Mouse (Mus musculus) gastrocnemius, adult 8-10 months (tissue): ENCODE results near the gene Arl6ip4. TPM values are rescaled to one million over a fixed set of nuclear protein-coding genes. Genes with fewer than 3 reads are reported as not detected.

Source experiments
- DNase-seq, 2 experiments: peaks; one replicate each; pipeline ENCODE4 v3.0.0; 2022; ENCODE audit warnings: low spot score in 2 of 2
- total RNA-seq, 4 experiments: library from RNA; stranded (reverse); gene quantifications; 2 replicates each; pipeline ENCODE4 v1.2.4; 2022

Arl6ip4 gene
- total RNA-seq, 4 experiments from 2014 or later: 36.7 to 46.8 (median 44.1) TPM

DNA sequence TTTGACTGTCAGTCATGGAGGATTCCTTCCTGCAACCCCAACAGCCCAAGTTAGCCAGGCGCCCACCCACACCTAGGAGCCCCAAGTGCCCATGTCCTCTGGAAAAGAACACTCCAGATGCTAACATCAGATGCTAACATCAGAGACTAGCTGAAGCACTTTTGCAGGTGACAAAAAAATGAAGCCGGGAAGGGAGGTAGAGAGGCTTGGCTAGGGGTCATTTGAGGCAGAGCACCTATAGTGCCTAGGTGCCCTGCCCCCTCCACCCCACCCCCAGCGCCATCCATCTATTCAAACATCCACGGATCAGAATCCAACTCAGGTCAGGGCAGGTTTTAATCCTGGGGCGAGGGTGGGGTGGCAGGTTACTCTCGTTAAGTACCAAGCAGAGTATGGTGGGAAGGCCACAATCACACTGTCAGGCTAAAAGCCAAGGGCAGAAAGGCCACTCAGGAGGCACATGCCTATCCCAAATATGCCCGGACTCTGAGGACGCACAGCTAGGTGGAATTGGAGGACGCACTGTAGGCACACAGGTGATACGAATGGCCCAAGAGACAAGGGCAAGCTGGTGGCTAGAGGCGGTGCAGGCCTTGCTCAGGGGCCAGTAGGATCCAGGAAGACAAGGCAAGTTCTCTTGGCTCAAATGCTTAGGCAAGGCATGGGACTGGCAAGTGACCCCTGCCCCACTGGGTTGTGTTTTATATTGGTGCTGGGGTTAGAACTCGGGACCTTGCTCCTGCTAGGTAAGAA is 21.9 kb upstream of the Arl6ip4 start:
- DNase-seq: no peak

DNA sequence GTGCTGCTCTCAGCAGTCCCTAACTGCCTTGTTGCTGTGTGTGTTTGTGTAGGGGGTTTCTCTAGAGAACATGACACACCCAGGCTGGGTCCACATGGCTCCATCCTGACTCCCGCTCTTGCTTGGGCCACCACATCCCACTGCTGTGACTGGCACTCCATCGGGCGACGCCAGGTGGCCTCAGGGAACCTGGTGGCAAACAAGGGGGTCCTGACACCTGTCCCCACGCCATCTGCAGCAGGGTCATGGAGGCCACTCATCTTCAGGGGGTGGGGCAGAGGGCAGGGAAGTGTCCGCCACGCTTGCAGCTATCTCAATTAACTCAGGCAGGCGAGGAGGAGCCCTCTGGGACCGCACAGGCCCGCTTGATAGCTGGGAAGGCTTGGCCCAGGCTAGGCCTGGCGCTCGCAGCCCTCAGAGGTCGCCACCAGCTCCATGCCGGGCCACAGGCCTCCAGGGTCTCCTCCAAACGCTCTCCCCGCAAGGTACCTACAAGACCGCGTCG is 20.8 kb upstream of the Arl6ip4 start:
- DNase-seq: no peak

DNA sequence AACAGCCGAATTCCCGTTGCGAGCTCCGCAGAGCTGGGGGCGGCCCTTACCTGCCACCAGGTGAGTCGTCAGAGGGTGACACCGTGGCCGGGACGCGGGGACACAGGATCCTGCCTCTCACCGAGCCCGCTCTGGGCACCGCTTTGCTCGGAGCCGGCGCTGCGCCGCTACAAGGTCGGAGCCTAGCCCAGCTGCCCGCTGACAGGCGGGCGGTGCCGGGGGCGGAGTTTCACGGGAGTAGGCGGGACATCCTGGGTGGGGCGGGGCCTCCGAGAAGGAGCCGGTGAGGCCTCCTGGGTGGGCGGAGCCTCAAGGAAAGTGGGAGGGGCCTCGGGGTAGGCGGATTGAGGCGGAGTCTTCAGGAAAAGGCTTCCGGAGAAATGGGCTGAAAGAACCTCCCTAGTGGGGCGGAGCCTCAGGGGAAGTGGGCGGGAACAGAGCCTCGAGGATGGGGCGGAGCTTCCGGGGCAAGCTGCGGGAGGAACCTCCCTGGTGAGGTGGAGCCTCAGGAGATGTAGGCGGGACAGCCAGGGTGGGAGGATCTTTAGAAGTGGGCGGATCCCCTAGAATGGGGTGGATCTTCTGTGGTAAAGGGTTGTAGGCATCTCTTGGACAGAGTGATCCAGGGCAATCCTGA is 20.2 kb upstream of the Arl6ip4 start, which contains the start of gene Abcb9:
Gene Abcb9 (minus strand): TSS at position 203 of the 637 bp plus-strand sequence.
- peak; percentile 99 for DNase-seq

DNA sequence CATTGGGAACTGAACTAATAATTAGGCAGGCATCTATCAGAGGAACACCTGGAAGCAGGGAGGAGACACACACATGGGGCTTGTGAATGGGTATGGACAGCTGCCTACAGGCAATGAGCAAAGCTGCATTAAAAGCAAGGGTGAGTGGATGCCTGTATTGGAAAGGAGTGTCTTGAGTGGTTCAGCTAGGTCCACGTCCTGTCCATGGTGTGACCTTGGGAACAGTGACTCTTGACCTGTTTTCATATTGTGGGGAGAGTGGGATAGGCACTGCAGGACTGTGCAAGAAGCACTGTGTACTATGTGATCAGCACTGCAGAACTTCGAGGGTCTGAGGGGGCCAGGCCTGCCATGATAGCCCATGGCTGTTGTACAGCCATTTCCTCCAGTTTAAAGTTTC is 17.0 kb upstream of the Arl6ip4 start:
- no peak for DNase-seq

DNA sequence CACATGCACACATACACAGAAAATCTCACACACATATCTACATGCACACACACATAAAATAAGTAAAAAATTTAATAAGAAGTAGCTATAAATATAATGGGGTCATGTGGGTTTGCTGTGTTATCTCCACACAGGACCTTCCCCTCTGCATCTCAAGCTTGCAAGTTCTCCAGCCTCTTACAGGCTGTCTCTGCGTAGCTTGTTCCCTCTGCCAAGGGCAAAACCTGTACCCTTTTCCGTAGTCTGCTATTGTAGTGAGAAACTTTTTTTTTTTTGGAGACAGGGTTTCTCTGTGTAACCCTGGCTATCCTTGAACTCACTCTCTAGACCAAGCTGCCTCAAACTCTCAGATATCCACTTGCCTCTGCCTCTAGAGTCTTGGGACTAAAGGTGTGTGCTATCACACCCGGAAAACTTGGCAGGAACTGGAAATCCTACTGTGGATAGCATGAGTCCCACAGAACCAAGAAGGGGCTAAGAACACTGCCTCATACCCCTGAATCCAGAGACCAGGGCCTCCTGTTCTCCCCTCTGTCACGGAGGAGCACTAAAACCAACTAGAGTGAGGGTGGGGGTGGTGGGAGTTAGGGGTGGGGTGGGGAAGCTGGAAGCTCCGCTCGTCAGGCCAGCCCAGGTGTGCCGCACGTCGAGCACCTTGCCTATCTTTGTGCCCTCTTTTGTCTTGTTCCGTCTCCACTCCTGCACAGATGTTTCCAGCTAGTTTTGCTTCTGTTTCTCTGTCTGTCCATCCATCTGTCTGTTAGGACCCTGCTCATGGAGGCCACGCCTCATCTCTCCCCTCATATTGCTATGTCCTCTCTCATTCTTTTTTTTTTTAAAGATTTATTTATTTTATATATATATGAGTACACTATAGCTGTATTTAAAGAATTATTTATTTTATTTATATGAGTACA is 15.5 kb upstream of the Arl6ip4 start:
- no peak for DNase-seq

DNA sequence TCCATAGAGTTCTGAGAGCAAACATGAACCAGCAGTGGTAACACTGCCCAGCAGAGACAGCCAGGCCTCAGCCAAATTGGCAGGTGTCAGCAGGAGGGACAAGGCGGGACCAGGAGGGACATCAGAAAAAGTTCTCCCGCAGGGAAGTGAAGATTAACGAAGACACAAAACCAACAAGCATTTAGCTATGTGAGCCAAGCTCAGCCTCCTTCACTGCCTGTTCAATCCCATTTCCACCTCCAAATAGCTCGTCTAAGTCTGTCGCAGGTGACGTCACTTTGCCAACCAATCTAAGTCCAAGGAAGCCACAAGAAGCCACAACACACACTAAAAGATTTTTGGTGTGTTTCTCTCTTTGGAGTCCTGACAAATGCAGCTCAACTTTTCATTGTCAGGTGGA is 13.6 kb upstream of the Arl6ip4 start:
- no peak for DNase-seq

DNA sequence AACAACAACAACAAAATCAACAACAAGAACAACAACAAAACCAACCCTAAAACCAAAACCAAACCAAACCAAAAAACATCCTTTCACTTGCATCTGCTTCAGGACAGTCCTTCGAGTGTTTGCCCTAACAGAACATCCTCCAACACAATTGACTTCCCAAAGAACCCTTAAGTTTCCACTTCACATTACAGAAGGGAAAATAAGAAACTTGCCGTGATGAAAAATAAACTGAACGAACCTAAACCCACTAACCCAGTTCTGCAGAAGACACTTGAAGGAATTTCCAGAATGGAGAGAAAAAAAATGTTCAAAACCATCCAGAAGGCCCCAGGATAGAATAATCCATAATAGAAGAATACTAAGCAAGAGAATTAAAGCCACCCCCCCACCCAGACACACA is 12.9 kb upstream of the Arl6ip4 start:
- DNase-seq: no peak

DNA sequence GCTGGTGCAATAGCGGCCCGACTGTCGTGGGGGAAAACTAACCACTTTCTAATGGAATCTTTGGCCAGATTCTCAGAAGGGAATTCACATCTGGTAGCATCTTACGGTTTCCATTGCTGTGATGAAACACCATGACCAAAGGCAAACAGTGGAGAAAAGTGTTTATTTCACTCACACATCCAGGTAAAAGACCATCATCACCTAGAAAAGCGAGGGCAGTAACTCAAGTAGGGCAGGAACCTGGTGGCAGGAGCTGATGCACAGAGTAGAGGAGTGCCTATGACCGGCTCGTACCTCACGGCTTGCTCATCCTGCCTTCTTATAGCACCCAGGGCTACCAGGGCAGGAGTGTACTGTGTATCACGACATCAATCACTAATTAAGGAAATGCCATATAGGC is 12.3 kb upstream of the Arl6ip4 start:
- DNase-seq: no peak

DNA sequence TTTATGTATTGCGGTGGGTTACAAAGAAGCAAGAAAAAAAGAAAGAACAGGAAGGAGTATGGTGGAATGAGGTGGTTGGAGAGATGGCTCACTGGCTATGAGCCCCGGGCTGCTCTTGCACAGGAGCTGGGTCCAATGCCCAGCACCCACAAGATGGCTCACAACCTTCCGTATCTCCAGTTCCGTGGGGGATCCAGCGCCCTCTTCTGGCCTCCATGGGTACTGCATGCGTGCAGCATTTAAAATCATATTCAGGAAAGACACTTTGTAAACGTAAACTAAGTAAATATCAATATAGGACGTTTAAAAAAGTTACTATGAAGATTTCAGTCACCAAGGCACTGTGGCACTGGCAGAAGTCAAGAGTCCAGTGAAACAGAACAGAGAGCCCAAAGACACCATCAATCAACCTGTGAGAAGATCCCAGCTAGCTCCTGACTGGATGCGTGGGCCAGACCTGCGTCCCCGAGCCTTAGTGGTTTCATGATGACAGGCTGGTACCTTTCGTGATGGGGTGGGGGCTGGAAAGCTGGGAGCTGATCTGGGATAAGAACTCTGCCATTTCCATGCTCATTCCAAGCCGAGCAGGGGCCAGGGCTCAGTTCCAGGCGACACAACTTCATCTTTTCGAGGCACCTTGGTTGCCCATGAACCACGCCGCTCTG is 4.7 kb upstream of the Arl6ip4 start:
- no peak for DNase-seq

DNA sequence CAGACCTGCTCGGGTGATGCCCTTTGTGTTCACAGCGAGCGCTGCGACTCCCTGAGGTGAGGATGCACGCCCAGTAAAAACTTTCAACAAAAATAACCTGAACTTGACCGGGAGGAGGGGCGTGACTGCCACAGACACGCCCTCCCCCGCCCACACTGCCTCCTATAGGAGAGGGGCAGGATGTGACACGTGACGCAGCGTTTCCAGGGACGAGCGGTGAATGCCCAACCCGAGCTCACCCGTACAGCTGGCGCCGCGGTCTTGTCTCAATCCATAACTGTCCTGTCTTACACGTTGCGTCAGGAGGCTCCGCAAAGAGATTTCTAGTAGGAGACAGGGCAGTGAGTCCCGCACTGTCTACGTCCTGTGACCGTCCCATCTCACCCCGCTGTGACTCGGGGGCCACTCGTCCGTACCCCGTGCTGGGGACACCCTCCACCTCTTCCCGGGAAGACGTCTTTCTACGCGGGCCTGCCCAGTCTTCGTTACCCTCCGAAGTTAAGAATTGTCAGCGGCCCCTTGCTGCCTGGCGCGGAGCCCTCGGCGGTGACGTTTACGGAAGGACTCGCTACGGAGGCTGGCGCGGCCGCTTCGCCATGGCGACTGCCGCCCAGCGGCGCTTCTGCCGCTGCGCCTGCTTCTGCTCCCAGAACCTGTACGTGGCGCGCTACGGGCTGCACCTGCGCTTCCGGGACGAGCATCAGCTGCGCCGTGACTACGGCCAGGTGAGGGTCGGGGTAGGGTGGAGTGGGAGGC is 4.0 kb upstream of the Arl6ip4 start, which contains the start of gene Ogfod2:
Gene Ogfod2 (plus strand): TSS at position 556 of the 756 bp plus-strand sequence.
- peak; percentile 88 to 92 for DNase-seq

DNA sequence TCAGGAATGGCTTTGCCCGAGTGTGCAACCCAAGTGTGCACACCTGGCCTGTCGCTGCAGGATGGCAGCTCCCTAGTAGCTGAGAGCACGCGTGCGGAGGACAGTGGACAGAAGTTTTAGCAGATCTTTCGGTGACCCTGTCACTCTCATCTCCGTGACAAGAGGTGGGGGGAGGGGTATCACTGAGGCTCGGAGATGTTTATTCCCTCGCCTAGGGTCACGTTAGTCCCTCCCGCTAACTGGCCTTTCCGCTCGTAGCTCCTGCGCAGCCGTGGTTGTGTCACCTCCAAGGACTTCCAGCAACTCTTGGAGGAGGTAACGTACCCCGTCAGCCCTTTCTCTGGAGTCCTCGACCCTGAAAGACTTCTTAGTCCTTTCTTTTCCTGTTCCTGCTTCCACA is 3.4 kb upstream of the Arl6ip4 start:
- DNase-seq: no peak

DNA sequence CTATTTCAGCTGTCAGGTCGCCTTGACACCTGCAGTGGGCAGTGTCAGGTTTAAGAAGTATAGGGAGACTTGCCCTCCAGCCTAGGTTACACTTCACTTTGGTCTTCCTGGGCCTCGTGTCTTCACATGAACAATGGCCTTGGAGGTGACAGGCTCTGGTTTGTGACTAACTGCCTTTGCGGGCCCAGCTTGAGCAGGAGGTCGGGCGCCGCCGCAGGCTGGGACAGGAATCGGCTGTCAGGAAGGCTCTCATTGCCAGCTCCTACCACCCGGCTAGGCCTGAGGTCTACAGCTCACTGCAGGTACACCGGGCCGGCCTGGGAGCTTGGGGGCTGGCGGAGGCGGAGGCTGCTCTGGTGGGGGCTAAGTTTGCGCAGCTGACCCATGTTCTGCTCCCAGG is 2.9 kb upstream of the Arl6ip4 start:
- DNase-seq: peak in 1 of 2 experiments; percentile 40

DNA sequence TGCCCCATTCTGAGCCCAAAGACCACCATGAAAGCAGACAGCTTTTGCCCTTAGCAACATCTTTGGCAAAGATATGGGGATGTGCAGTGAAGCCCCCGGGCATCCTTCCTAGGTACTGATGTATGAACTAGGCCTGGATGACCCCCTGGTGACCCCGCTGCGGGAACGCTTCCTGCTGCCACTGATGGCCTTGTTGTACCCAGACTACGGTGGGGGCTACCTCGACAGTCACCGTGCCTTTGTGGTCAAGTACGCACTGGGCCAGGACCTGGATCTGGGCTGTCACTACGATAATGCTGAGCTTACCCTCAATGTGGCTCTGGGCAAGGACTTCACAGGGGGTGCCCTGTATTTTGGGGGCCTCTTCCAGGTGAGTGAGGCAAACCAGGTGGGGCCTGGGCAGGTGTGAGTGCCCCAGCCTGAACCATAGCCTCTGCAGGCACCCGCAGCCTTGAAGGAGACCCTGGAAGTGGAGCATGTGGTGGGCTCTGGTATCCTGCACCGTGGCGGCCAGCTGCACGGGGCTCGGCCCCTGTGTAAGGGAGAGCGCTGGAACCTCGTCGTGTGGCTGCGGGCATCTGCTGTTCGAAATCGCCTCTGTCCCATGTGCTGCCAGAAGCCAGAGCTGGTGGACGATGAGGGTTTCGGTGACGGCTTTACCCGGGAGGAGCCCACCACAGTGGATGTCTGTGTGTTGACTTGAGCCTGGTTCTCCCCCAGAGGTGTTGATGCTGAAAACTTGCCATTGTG is 1.4 kb upstream of the Arl6ip4 start:
- no peak for DNase-seq

DNA sequence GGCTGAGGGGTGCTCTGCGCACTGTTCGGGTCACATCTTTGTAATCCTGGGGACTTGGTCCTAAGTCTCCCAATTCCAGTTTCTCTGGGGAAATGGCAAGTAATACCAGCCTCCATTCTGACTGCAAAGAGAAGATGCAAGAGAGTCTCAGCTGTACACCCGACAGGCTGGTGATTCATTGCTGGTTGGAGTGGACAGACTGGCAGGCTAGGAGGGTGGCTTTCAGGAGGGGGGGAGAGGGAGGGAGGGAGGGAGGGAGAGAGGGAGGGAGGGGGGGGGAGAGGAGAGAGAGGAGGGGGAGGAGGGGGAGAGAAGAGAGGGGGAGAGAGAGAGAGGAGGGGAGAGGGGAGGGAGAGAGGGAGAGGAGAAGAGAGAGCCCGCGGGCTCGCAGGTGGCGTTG is 358 bp upstream of the Arl6ip4 start:
- no peak for DNase-seq

DNA sequence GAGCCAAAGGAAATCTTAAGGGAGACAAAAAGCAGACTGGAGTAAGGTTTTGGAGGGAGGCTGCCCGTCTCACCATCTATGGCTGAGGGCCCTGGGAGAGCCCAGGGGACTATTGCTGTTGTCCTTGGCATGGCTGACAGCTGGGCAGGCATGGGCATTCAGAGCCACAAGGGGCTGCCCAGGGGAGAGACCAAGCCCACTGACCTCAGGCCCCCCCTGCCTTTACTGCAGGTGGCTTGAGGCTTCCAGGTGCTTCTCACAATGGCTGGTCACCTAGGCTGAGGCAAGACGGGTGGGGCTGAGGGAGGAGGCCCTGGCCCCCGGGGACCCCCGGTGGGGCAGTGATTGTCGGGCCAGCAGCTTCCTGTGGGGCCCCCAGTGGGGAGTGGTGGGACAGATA is 3.3 kb downstream of the Arl6ip4 start:
- no peak for DNase-seq

DNA sequence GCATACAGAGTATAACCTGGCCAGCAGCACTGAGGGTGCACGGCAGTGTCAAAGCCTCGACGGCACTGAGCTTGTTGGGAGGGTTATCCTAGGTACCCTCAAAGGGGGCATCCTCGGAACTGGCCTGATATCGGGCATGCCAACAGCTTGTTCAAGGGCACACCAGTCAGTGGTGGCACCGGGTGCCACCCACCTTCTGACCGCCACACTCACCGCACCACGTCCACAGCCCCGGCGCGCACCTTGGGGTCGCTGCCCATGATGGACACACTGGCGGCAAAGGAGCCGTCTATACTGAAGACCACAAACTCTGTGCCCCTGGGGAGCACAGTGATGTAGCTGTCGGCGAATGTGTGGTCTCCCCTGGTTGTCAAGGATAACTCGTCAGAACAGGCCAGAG is 6.5 kb downstream of the Arl6ip4 start:
- no peak for DNase-seq

DNA sequence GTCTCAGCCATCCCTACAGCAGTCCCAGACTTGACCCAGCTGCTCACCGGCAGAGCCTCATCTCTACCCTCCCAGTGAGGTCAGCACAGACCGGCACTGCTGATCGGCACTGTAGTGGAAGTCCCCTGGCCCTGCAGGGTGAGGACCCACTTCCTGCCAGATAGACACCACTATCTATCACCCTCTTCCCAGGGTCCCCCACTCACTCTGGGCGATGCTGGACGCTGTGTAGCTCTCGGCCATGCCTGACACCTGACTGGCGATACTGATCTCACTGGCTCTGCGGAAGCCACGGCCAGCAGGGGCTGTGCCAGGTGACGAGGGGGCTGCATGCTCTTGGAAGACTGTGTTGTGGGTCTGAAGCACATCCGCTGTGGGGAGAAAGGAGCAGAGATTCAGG is 9.2 kb downstream of the Arl6ip4 start:
- DNase-seq: no peak

DNA sequence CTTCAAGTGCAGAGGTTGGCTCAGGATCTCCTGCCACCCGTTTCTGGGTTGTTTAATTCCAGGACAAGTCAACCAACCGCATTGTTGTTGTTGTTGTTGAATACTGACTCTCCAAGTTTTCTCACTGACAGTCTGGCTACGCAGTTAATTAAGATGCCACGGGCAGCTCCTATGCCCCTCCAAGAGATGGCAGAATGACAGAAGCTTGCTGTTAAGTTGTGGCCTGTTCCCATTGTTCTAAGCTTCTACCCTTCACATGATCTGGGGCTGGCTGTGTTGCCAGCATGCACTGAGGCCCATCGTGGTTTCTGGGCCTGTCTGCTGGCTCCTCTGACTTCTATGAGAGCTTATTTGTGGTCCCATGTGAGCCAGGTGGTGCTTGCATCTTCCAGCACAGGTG is 18.4 kb downstream of the Arl6ip4 start:
- DNase-seq: no peak

DNA sequence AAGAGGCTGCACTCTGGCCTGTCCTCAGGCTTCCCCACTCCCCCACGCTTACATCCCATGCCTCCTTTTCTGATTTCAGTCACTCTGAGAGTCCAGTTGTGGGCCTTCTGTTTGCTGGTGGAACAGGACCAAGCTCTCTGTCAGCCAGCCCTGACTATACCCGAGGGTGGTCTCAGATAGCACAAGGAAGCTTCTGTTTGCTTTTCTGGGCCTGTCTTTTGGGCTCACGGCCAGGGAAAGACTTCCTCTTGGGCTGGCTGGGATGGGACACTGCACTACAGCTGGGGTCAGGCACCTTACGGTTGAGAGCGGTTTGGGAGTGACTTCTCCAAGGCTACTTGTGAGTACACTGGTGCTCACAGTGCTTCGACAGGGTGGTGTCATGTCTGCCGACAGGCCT is 22.2 kb downstream of the Arl6ip4 start:
- DNase-seq: no peak

DNA sequence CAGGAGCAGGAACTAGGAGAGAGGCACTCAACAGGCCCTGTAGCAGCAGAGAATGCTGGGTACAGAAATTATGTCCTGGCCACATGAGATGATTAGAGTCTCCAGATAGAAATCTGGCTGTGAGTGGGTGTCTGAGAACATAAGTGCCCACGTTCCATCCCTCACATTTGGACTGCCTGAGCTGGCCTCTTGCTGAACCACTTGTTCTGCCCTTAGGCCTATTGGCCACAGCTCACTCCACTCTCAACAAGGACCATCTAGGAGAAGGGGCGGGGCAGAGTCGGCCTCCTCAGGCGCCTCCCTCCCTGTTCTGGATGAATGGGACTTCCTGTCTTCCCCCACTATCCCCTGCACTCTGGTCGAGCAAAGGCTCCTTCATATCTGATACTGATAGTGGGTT is 33.1 kb downstream of the Arl6ip4 start:
- no peak for DNase-seq
